Mouse (Mus musculus) cortical plate, adult 2 months (tissue): ENCODE results near the gene Ngdn. TPM values are rescaled to one million over a fixed set of nuclear protein-coding genes. Genes with fewer than 3 reads are reported as not detected.
"Not testable (repeated sequence)": the region's sequence is repeated elsewhere in the genome, so short reads cannot be mapped to it uniquely, and the experiment has no call there.

Source experiments
- H3K27ac ChIP-seq: fragments of 200-500 bp; 2 replicates; pipeline ENCODE4 v1.5.1; 2012; ENCODE audit warnings: low read length, control low read depth, inconsistent platforms; ENCODE audit not compliant: insufficient read depth
- H3K4me1 ChIP-seq: fragments of 200-500 bp; 2 replicates; pipeline ENCODE4 v1.6.1; 2011; ENCODE audit warnings: low read length; ENCODE audit not compliant: control insufficient read depth, insufficient read depth
- H3K4me3 ChIP-seq: fragments of 200-500 bp; 2 replicates; pipeline ENCODE4 v1.5.1; 2011; ENCODE audit warnings: mild to moderate bottlenecking, low read length, control low read depth; ENCODE audit not compliant: insufficient read depth
- CTCF ChIP-seq: fragments of 200-500 bp; IDR thresholded peaks from 2 replicates; pipeline ENCODE4 v1.5.1; 2011; ENCODE audit warnings: mild to moderate bottlenecking, control low read depth, low read length; ENCODE audit not compliant: insufficient read depth; ENCODE audit errors: extremely low read depth
- POLR2A ChIP-seq: fragments of 200-500 bp; IDR thresholded peaks from 2 replicates; pipeline ENCODE4 v1.6.1; 2011; ENCODE audit warnings: mild to moderate bottlenecking, low read length, control low read depth; ENCODE audit not compliant: insufficient read depth; ENCODE audit errors: extremely low read depth
- polyA plus RNA-seq: library from polyadenylated mRNA; depleted of rRNA; stranded (reverse); fragments of >200 nt; gene quantifications from 2 replicates; pipeline ENCODE4 v1.2.3, GENCODE M21; 2012; rRNA removed

Ngdn gene
- polyA plus RNA-seq, result 35.3 and 38.6 TPM in 2 replicates

- no peaks in the 10 kb centered on the region for H3K4me1 ChIP-seq
- H3K27ac ChIP-seq, result peak within 1 kb of the TSS; percentile 97
- H3K4me3 ChIP-seq, result peak within 1 kb of the TSS; percentile 75
- TF ChIP-seq POLR2A (peak; percentile 72), CTCF (peak; percentile 83)
Observed at GRCm38 (mm10) chr14:55014991-55015766, at the start of gene Ngdn. Gene Ngdn (plus strand): TSS chr14:55015454.

GRCm38 (mm10) chr14:54965631-54966030, 49.6 kb upstream of the Ngdn start:
- TF ChIP-seq CTCF (no peak), POLR2A (no peak)
- Histone ChIP-seq H3K27ac (no peak overlapping the region), H3K4me3 (no peak overlapping the region), H3K4me1 (no peaks in the 10 kb centered on the region)

- H3K27ac ChIP-seq, result no peak within 1 kb of the TSS
- no peak within 1 kb of the TSS for H3K4me3 ChIP-seq
- TF ChIP-seq CTCF, result no peak
- TF ChIP-seq POLR2A, result no peak
- no peaks in the 10 kb centered on the region for H3K4me1 ChIP-seq
Observed at GRCm38 (mm10) chr14:54966320-54966977, 48.8 kb upstream of the Ngdn start, which contains the start of gene Myh6. Gene Myh6 (minus strand): TSS chr14:54966927.

GRCm38 (mm10) chr14:54967874-54968273, 47.4 kb upstream of the Ngdn start:
- TF ChIP-seq POLR2A (no peak), CTCF (no peak)
- H3K4me3 ChIP-seq, result no peak overlapping the region
- H3K4me1 ChIP-seq, result no peaks in the 10 kb centered on the region
- H3K27ac ChIP-seq, result no peak overlapping the region

- no peak for TF ChIP-seq CTCF
- no peak for TF ChIP-seq POLR2A
- H3K4me1 ChIP-seq, result no peaks in the 10 kb centered on the region
- H3K27ac ChIP-seq, result no peak overlapping the region
Observed at GRCm38 (mm10) chr14:54968344-54968743, 46.9 kb upstream of the Ngdn start.

GRCm38 (mm10) chr14:54972786-54973185, 42.5 kb upstream of the Ngdn start:
- not testable (repeated sequence) for H3K4me1 ChIP-seq, H3K27ac ChIP-seq, H3K4me3 ChIP-seq

More at GRCm38 (mm10) chr14:54968344-54968743, 46.9 kb upstream of the Ngdn start:
- H3K4me3 ChIP-seq, result no peak overlapping the region

- no peak overlapping the region for H3K4me3 ChIP-seq
- peaks cover 2% of the 10 kb centered on the region; the same call in 1 of the 2 replicates for H3K4me1 ChIP-seq
- TF ChIP-seq POLR2A (no peak), CTCF (no peak)
- H3K27ac ChIP-seq, result 0 out of 2 replicates have a peak overlapping the region, but pooled peaks have one; percentile 58
Observed at GRCm38 (mm10) chr14:54974068-54974791, 41.0 kb upstream of the Ngdn start.

- Histone ChIP-seq H3K4me3 (no peak within 1 kb of the TSS), H3K4me1 (peaks cover 2% of the 10 kb centered on the region; the same call in 1 of the 2 replicates), H3K27ac (no peak within 1 kb of the TSS)
- TF ChIP-seq POLR2A (no peak), CTCF (no peak)
Observed at GRCm38 (mm10) chr14:54976633-54977032, 38.6 kb upstream of the Ngdn start, which contains the start of gene Gm17428. Gene Gm17428 (plus strand): TSS chr14:54976933.

- Histone ChIP-seq H3K4me3 (no peak overlapping the region), H3K27ac (no peak overlapping the region), H3K4me1 (peaks cover 2% of the 10 kb centered on the region; the same call in 1 of the 2 replicates)
- TF ChIP-seq POLR2A, result no peak
- TF ChIP-seq CTCF, result no peak
Observed at GRCm38 (mm10) chr14:54978664-54979063, 36.6 kb upstream of the Ngdn start.
